Mouse (Mus musculus): ENCODE results near the gene Tgm1.
A peak's percentile ranks its signal among the peaks of the same experiment; 100 is the strongest.

The Tgm1 gene

GRCm38 (mm10) chr14:55724411-55724871 is 10.7 kb upstream of the Tgm1 start:
- no peak for DNase-seq (ENCODE audit: low read depth, low spot score)

GRCm38 (mm10) chr14:55723433-55723832 is 9.7 kb upstream of the Tgm1 start:
- DNase-seq (ENCODE audit: low read depth, low spot score), result no peak

GRCm38 (mm10) chr14:55722438-55722945 is 8.8 kb upstream of the Tgm1 start:
- no peak for DNase-seq (ENCODE audit: low read depth, low spot score)

DNA sequence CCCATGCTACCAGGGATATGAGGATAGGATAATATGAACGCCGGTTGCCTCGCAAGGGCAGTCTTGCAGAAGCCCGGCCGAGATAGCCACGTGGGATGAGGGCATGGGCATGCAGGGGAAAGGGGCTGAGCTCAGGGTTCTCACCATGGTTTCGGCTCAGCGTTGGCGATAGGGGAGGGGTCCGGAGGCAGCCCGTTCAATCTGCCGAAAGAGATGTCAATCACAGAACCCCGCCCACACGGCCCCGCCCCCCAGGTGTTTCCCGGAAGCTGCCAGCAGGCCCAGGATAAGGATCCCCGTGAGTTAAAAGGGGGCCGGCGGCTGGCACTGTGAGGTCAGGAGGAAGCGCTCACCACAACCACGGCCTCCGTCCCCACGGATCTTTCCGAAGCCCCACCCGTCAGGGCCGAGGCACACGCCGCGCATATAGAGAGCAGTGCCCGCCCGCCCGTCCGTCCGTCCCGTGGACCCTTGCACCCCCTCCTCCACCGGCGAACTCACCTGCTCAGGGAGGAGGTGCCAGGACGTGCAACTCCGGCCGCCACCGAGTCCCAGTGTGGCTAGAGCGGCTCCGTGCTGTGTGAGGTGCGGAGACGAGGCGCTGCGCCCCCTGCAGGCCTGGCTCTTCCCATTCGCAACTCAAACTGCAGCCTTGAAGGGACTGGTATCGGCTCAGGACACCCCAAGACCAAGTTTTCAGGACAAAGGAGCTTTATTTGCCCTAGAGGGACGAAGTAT is 8.1 kb upstream of the Tgm1 start, which contains the start of gene Rabggta:
Gene Rabggta (minus strand): TSS at position 564 of the 738 bp plus-strand sequence.
- DNase-seq (ENCODE audit: low read depth, low spot score), result peak; percentile 92

DNA sequence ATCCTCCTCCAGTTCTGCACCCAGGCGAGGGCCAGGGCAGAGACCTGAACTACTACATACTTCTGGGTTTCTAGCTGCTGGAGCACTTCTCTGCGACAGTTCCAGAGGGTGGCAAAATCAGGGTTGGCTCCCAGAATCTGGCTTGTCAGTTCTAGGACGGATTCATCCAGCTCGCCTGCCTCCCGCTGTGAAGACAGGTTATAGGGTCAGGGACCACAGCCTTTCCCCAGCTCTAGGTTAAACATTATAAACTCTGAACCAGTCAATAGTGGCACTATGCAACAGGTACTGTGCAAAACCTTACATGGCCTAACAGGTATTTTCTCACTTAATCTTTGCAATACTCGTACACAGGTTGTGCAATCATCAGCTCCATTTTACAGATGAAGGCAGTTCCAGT is 7.3 kb upstream of the Tgm1 start:
- no peak for DNase-seq (ENCODE audit: low read depth, low spot score)

- DNase-seq (ENCODE audit: low read depth, low spot score), result no peak
Measured at GRCm38 (mm10) chr14:55720666-55721065, 6.9 kb upstream of the Tgm1 start.

DNA sequence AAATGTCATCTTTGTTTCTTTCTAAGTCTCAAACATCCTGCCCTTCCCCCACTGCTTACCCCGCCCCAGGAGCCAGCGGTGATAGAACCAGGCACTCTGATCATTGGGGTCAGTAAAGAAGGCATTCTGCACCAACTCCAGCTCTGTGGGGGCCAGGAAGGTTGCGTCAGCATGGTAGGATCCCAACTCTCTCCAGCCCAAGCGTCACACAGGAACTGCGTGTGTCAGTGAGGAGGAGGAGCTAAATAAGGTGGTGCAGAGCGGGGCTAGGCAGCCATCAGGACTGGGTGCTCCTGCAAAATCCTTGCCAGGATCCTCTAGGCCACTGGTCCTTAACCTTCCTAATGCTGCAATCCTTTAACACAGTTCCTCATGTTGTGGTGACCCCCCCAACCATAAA is 6.0 kb upstream of the Tgm1 start:
- no peak for DNase-seq (ENCODE audit: low read depth, low spot score)

DNA sequence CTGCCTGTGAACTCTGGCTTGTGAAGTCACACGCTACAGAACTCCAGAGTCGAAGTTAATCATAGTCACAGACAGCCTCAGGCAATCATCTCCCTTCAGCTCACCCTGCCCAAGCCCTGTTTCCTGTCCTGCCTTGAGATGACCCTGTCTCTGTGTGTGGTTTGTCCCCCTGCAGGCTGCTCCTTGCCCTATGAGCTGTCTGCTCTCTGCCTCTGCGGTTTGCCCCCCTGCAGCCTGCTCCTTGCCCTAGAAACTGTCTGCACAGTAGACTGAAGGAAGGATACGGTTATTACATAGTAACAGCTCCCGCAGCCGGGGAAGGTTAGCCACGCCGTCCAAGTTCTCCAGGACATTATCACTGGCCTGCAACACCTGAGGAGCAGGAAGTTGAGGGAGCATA is 3.2 kb upstream of the Tgm1 start:
- no peak for DNase-seq (ENCODE audit: low read depth, low spot score)

GRCm38 (mm10) chr14:55716271-55716670 is 2.5 kb upstream of the Tgm1 start:
- no peak for DNase-seq (ENCODE audit: low read depth, low spot score)

DNA sequence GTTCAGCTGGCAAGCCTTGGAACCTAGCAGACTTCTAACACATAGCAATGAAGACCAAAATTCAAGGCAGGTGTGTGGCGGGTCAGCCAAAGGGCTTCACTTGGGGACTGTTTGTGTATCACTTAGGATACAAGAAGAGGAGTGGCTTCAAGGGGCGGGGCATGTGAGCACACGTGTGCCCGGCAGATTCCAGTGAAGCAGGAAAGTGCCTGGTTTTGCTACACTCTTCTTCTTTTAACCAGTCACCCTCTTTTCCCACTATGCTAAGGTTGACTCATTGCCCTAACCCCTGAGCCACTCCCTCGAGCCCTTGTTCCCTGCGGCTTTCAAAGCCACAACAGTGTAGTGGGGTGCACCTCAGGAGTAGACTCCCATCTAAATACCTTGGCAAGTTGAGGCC is 1.2 kb upstream of the Tgm1 start:
- DNase-seq (ENCODE audit: low read depth, low spot score), result no peak

GRCm38 (mm10) chr14:55713007-55713728 is 558 bp downstream of the Tgm1 start:
- DNase-seq (ENCODE audit: low read depth, low spot score), result no peak

DNA sequence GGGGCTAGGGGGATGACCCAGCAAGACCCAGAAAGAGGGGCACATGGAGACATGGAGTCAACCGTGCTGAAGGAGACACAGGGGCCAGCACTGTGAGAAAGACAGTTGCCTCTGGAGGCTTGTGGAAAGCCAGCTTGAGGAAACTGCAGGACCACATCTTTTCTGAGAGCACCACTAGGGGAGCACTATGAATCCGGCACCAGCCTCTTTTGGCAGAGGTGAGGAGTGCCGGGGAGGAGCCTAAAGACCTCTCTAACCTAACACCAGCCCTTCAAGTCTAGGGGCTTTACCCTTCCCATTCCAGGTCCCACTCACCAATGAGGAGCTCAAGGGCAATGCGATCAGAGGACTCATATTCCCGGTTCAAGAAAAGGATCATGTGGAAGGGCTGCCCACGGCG is 1.9 kb downstream of the Tgm1 start:
- no peak for DNase-seq (ENCODE audit: low read depth, low spot score)

- no peak for DNase-seq (ENCODE audit: low read depth, low spot score)
Measured at GRCm38 (mm10) chr14:55709509-55709908, 4.2 kb downstream of the Tgm1 start.

- no peak for DNase-seq (ENCODE audit: low read depth, low spot score)
Measured at GRCm38 (mm10) chr14:55707397-55707796, 6.3 kb downstream of the Tgm1 start.

DNA sequence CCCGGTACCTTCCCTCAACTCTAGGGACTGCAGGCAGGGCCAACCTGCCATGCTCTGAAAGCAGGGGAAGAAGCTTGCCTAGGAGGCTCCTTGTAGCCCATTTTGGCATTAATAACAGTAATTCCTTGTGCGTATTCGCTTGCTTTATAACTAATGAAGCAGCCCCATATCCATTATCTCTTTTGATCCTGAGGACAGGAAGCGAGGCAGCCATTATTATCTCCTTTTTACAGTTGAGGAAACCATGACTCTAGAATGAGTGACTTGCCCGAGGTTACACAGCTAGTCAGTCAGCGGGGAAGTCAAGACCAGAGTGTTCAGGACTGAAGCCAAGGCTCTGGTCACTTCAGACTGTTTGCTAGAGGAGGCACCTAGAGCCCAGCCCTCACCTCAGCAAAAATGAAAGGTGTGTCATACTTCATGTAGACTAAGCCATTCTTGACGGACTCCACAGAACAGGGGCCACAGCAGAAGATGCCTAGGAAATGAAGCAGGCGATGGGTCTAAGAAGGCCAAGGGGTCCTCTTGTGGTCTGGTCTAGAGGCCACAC is 7.6 kb downstream of the Tgm1 start:
- DNase-seq (ENCODE audit: low read depth, low spot score), result no peak

DNA sequence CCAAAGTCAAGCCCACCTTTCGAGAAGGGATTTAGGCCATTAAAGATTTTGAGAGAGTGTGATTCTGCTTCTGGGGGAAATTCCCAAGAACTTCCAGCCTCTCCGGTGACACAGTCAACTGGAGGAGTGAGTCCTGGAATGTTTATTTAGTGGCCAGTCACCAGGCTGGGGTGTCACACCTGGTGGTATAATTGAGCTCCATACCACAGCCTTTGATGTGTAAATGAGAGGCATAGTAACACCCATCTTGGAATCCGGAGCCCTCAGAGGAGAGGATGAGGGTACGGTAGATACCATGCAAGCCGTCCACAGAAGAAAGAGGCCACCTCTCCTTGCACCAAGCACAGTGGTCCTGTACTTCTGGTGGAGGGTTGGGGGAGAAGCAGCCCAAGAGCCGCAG is 11.0 kb downstream of the Tgm1 start:
- DNase-seq (ENCODE audit: low read depth, low spot score), result no peak

DNA sequence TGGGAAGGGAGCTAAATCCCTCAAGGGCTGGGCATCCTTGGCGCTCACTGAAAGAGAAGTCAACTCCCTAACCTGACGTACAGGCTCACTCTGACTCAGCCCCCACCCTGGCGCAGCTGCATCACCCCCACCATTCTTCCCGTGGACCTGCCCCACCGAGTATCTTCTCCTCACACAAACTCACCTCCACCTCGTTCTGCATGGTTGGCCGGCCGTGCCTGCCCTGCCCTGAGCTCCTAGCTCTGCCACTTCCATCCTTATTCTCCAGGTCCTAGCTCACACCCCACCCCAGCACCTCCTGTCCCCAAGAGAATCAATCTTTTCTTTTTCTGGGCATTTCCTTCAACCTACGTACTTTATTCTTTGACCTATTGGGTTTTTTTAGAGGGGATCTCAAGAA is 12.6 kb downstream of the Tgm1 start:
- DNase-seq (ENCODE audit: low read depth, low spot score), result no peak

- no peak for DNase-seq (ENCODE audit: low read depth, low spot score)
Measured at GRCm38 (mm10) chr14:55697226-55697625, 16.5 kb downstream of the Tgm1 start.

DNA sequence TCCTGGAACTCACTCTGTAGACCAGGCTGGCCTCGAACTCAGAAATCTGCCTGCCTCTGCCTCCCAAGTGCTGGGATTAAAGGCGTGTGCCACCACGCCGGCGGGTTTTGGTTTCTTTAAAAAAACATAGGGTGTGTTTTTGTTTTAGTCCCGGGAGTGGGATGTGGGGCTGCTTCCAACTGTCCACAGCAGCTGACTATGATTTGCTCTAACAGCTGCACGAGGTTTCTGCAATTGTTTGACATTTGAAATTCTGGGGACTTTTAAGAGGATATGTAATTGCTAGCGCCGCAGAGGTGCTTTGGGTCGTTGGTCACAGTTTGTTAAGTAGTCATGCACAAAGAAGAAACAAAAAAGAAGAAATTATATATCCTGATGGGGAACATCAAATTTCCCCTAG is 24.3 kb downstream of the Tgm1 start:
- DNase-seq (ENCODE audit: low read depth, low spot score), result no peak

GRCm38 (mm10) chr14:55682118-55682493 is 31.6 kb downstream of the Tgm1 start:
- no peak for DNase-seq (ENCODE audit: low read depth, low spot score)

GRCm38 (mm10) chr14:55681160-55682117 is 32.3 kb downstream of the Tgm1 start, which contains the start of gene Tinf2:
Gene Tinf2, minus strand, starts transcription at chr14:55681820.
- peak; percentile 97 for DNase-seq (ENCODE audit: low read depth, low spot score)
